31 mouse cellular contexts compared by ENCODE assay signal in genomic region chr7:118650891-118651290, GRCm38 (mm10). TPM values are rescaled to one million over a fixed set of nuclear protein-coding genes. Genes with fewer than 3 reads are reported as not detected.
A peak's percentile ranks its signal among the peaks of the same experiment; 100 is the strongest.
DNase-seq lines count a peak whose midpoint lies in the region; ATAC-seq and TF ChIP-seq lines count a peak whose summit lies in the region.
"Had no signal": no experiment of that assay in that cellular context is flagged by ENCODE, and none has a peak within 500 bp of the region (broad histone marks: within the 10 kb centered on the region; RNA-seq: fewer than 3 reads in every experiment).

No protein-coding gene starts in this region.

- no peaks in the 10 kb centered on the region for H3K36me3 ChIP-seq in stomach, postnatal 0 days (ENCODE audit: control insufficient read depth, insufficient read depth, low read length)
- H3K36me3 ChIP-seq: embryonic facial prominence, embryonic 12.5 days; heart, embryonic 15.5 days; hindbrain, embryonic 12.5 days; limb, embryonic 12.5 days had no signal

- no peak for ATAC-seq in stomach, postnatal 0 days (ENCODE audit: low FRiP score, low TSS enrichment)
- ATAC-seq: forebrain, embryonic 14.5 days; hindbrain, postnatal 0 days; intestine, embryonic 16.5 days; midbrain, embryonic 16.5 days had no signal

- intact Hi-C loops in left cerebral cortex, adult 2 months (cut with DNase I), result no loop called here
- intact Hi-C loops in left cerebral cortex, postnatal 4 days (cut with DNase I), result no loop called here

- WGBS in stomach, postnatal 0 days, result 58% methylated on average over 1 of the region's 1 CpGs

- no peak overlapping the region for H3K9ac ChIP-seq in stomach, postnatal 0 days (ENCODE audit: low read length)
- H3K9ac ChIP-seq: embryonic facial prominence, embryonic 12.5 days; heart, embryonic 15.5 days; hindbrain, embryonic 12.5 days; limb, embryonic 12.5 days had no signal

- no peaks in the 10 kb centered on the region for H3K27me3 ChIP-seq in stomach, postnatal 0 days (ENCODE audit: control insufficient read depth, insufficient read depth, low read length)
- H3K27me3 ChIP-seq: embryonic facial prominence, embryonic 12.5 days; hindbrain, embryonic 12.5 days; limb, embryonic 12.5 days had no signal

- no peak overlapping the region for H3K4me3 ChIP-seq in left cerebral cortex, adult 2 months
- H3K4me3 ChIP-seq in stomach, postnatal 0 days (ENCODE audit: low read depth, low read length), result no peak overlapping the region
- H3K4me3 ChIP-seq: embryonic facial prominence, embryonic 12.5 days; heart, embryonic 15.5 days; hindbrain, embryonic 12.5 days; limb, embryonic 12.5 days had no signal

- TF ChIP-seq EP300 in stomach, postnatal 0 days (optimal IDR thresholded peaks at IDR 0.05), result no peak

- H3K4me1 ChIP-seq in stomach, postnatal 0 days (replicated peaks; ENCODE audit: control insufficient read depth, insufficient read depth), result no peaks in the 10 kb centered on the region
- H3K4me1 ChIP-seq: embryonic facial prominence, embryonic 12.5 days; heart, embryonic 15.5 days; hindbrain, embryonic 12.5 days; limb, embryonic 12.5 days had no signal

- TF ChIP-seq CTCF in left cerebral cortex, adult 2 months (IDR thresholded peaks at IDR 0.05), result peak; percentile 12; the same call in 1 of the 2 replicates
- 0 out of 2 replicates have a peak, but pooled peaks have one; percentile 6 for TF ChIP-seq CTCF in stomach, postnatal 0 days (IDR thresholded peaks at IDR 0.05; ENCODE audit: low read depth)

- no peak overlapping the region for H3K27ac ChIP-seq in left cerebral cortex, adult 2 months
- no peak overlapping the region for H3K27ac ChIP-seq in stomach, postnatal 0 days (replicated peaks)
- H3K27ac ChIP-seq: embryonic facial prominence, embryonic 12.5 days; heart, embryonic 15.5 days; hindbrain, embryonic 12.5 days; hindbrain, postnatal 0 days; kidney, postnatal 0 days; limb, embryonic 12.5 days had no signal

- no peak overlapping the region for H3K4me2 ChIP-seq in stomach, postnatal 0 days (replicated peaks; ENCODE audit: low read depth)
- H3K4me2 ChIP-seq: embryonic facial prominence, embryonic 12.5 days; heart, embryonic 15.5 days; hindbrain, embryonic 12.5 days; limb, embryonic 12.5 days; midbrain, embryonic 11.5 days had no signal

- H3K9me3 ChIP-seq in stomach, postnatal 0 days (ENCODE audit: control insufficient read depth, low read length), result no peaks in the 10 kb centered on the region
- H3K9me3 ChIP-seq: embryonic facial prominence, embryonic 12.5 days; heart, embryonic 15.5 days; hindbrain, embryonic 12.5 days; limb, embryonic 12.5 days had no signal

- peak; percentile 16 to 37 for DNase-seq in left cerebral cortex, adult 2 months (ENCODE audit: extremely low spot score in 1 of 2, low spot score in 2 of 2)
- no peak for DNase-seq in left cerebral cortex, postnatal 4 days
- DNase-seq in 3T3-L1 (ENCODE audit: low read depth, low spot score), result peak; percentile 4
- peak; percentile 13 for DNase-seq in NIH3T3 (ENCODE audit: low read depth)
- DNase-seq in stomach, postnatal 0 days (ENCODE audit: low spot score), result no peak
- no peak for DNase-seq in cerebellum, adult 9-11 months
- DNase-seq: adrenal gland, adult 8-10 months; cerebellum, adult 8-10 months; cerebellum, postnatal 36 days; embryo, embryonic 11 days; gastrocnemius, postnatal 10 days; heart, postnatal 36 days; kidney, adult 8-10 months; kidney, postnatal 4 days; layer of hippocampus, adult 9-11 months; lung, postnatal 36 days had no signal

RNA-seq across cellular contexts. Expression of gene Tmc5, which starts 53.8 kb away (rescaled TPM):
- total RNA-seq in left cerebral cortex, adult 2 months (2021), result under 1 TPM; 0.23 to 0.30 TPM
- under 1 TPM; 0.24 to 0.60 TPM for total RNA-seq in left cerebral cortex, postnatal 4 days (2021)
- 7.9 and 8.5 TPM in 2 replicates for polyA plus RNA-seq in stomach, postnatal 0 days (2015; fragmentation: Nextera tagmentation; extraction: Ambion mirVana)
- total RNA-seq: CH12.LX; megakaryocyte, adult 5-6 weeks; neutrophil, adult 5-6 weeks had no signal
- polyA plus RNA-seq: C2C12; limb, embryonic 12.5 days; spleen, adult 2 months had no signal

RNA-seq across cellular contexts. Expression of gene Gde1, which starts 54.7 kb away (rescaled TPM):
- total RNA-seq in left cerebral cortex, adult 2 months (2021), result 100 to 1,000 TPM; 236 to 239 TPM
- 100 to 1,000 TPM; 154 to 159 TPM for total RNA-seq in left cerebral cortex, postnatal 4 days (2021)
- 204 and 212 TPM in 2 replicates for polyA plus RNA-seq in stomach, postnatal 0 days (2015; fragmentation: Nextera tagmentation; extraction: Ambion mirVana)

Comparison
In these comparisons a context has a peak if more than half of its experiments do, and no peak if none do; other contexts are left out.
1. DNase-seq: peak in left cerebral cortex, adult 2 months (2 of 2), 3T3-L1 (single experiment) and NIH3T3 (single experiment); none in left cerebral cortex, postnatal 4 days (single experiment), stomach, postnatal 0 days (single experiment) and cerebellum, adult 9-11 months (single experiment).